Mouse (Mus musculus) layer of hippocampus, postnatal 14 days (tissue): ENCODE results near the gene Anapc2. TPM values are rescaled to one million over a fixed set of nuclear protein-coding genes. Genes with fewer than 3 reads are reported as not detected.
"Not testable (repeated sequence)": the region's sequence is repeated elsewhere in the genome, so short reads cannot be mapped to it uniquely, and the experiment has no call there.

Experiments used
- DNase-seq, 2 experiments: peaks; one replicate each; pipeline ENCODE4 v3.0.0; 2021 to 2022; ENCODE audit warnings: low spot score in 2 of 2, mixed read lengths in 1 of 2
- total RNA-seq, 2 experiments: library from RNA; stranded (reverse); gene quantifications; 2 replicates each; pipeline ENCODE4 v1.2.3; 2021

Gene Anapc2
- total RNA-seq, 2 experiments from 2014 or later, result 66.6 to 72.1 TPM

DNA sequence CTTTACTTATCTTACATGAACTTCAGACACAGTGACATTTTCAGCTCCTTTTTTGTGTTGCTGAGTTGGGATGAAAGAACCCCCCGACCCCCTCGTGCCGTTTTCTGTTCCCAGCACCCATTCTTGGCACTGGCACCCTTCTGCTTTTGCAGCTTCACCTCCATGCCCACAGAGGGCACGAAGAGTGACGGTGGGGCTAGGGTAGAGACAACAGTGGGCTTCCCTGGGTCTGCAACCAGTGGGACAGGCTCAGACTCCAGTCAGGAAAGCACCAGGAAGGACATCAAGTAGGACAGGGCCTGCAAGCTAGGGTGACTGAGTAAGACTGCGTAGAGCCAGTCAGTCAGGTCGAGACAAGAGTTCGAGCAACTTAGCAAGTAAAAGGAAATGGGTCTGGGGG is 32.0 kb upstream of the Anapc2 start:
- DNase-seq, result no peak

DNA sequence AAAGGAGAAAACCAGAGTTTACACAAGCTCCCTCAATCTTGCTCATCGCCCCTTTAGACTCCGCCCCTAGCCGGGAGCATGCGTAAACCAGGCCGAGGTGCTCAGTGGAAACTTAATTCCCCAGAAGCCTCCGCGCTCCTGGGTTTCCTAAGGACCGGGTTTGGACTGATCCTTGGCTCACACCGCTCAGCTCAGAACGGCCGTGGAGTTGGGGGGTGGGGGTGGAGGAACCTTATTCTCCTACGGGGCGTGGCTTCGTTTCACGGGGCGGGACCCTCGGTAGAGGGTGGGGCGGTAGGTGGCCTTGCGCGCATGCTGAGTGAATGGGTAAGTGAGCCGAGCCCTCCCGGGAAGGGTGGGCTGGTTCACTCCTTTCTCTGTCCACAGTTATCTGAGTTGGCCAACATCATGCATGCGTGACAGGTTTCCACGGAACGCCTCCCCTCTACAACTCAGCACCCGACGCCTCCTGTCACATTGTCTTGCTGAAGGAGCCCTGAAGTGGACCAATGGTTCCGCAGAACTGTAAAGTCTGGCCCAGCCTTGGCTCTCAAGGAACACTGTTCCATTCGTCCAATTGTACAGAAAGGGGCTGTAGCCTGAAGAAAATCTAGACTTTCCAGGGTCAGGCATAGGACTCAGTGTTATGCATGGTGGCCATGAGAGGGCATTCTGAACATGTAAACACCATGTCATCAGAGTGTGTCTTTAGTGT is 31.4 kb upstream of the Anapc2 start:
- peak; percentile 63 to 75 for DNase-seq

GRCm38 (mm10) chr2:25241438-25241775 is 30.9 kb upstream of the Anapc2 start:
- no peak for DNase-seq

- no peak for DNase-seq
Observed at GRCm38 (mm10) chr2:25242101-25242506, 30.2 kb upstream of the Anapc2 start, which contains the start of the genes Rnf208 and Cysrt1. TSS of gene Rnf208 (plus strand) at chr2:25242255. TSS of gene Cysrt1 (minus strand) at chr2:25242452.

GRCm38 (mm10) chr2:25243342-25243741 is 28.9 kb upstream of the Anapc2 start:
- no peak for DNase-seq

DNA sequence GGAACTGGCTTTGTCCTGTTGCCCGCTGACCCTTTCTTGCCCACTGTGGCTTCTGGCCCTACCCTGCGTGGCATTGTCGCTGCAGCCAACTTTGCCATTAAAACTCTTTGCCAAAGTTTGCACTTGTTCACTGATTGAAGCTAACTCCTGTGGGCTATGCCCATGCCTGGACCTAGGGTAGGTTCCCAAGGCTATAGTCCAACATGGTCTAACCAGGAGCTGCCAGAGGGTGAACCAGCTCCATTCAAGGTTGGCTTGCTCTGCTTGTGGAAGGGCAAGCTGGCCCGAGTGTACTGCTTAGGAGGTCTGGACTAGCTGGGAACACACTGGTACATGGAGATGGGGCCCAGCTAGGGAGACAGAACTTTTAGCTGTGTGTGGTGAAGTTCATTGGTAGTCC is 28.1 kb upstream of the Anapc2 start:
- no peak for DNase-seq

- DNase-seq, result no peak
Observed at GRCm38 (mm10) chr2:25246183-25247072, 25.9 kb upstream of the Anapc2 start, which contains the start of gene AL732309.1. TSS of gene AL732309.1 (minus strand) at chr2:25246863.

- DNase-seq, result no peak
Observed at GRCm38 (mm10) chr2:25252331-25252730, 19.9 kb upstream of the Anapc2 start.

DNA sequence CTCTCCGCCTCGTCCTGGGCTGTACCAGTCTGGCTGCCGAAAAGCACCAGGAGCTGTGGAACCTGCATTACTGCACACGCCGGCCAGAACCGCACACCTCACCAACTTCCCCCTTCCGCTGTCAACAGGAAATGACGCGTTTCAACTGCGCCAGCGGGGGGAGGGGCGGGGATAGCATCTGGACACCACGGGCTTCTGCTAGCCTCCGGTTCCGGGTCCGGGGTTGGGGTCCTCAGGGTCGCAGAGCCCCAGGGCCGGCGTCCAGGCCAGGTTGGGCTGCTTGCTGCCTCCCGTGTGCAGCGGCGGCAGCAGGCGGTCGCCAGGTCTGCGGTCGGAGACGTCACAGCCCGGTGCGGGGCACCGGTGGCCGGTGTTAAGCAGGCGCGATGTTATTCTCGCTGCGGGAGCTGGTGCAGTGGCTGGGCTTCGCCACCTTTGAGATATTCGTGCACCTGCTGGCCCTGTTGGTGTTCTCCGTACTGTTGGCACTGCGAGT is 16.9 kb upstream of the Anapc2 start, which contains the start of gene Tmem203:
Tmem203 (plus strand) TSS at position 156 of the 496 bp plus-strand sequence.
- DNase-seq, result peak; percentile 80 to 87

- DNase-seq, result peak in 1 of 2 experiments; percentile 43
Observed at GRCm38 (mm10) chr2:25256443-25257109, 15.7 kb upstream of the Anapc2 start.

GRCm38 (mm10) chr2:25257250-25257649 is 15.0 kb upstream of the Anapc2 start:
- DNase-seq, result not testable (repeated sequence)

DNA sequence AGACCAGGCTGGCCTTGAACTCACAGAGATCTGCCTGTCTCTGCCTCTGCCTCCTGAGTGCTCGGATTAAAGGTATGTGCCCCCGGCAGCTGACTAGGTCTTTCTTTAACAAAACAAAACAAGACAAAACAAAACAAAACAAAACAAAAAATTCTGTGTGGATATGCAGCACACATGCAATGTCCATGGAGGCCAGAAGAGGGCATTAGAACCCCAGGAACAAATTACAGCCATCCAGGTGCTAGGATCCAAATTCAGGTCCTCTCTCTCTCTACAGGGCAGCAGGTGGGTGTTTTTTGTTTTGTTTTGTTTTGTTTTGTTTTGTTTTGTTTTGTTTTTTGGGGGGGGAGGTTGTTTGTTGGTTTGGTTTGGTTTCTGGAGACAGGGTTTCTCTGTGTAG is 13.4 kb upstream of the Anapc2 start:
- DNase-seq, result no peak

DNA sequence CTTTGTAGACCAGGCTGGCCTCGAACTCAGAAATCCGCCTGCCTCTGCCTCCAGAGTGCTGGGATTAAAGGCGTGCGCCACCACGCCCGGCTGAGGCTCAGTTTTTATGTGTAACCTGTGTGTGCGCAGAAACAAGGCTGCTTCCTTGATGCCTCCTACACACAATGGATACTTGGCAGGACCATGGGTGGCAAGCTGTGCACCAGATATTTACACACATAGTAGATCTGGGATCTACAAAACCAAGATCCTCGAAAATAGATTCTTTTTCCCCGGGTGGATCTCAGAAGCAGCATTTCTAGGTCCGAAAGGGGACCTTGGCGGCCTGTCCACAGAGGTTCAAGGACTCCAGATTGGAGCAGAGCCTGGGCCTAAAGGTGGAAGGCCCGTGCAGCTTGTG is 10.4 kb upstream of the Anapc2 start:
- DNase-seq, result peak in 1 of 2 experiments; percentile 53

DNA sequence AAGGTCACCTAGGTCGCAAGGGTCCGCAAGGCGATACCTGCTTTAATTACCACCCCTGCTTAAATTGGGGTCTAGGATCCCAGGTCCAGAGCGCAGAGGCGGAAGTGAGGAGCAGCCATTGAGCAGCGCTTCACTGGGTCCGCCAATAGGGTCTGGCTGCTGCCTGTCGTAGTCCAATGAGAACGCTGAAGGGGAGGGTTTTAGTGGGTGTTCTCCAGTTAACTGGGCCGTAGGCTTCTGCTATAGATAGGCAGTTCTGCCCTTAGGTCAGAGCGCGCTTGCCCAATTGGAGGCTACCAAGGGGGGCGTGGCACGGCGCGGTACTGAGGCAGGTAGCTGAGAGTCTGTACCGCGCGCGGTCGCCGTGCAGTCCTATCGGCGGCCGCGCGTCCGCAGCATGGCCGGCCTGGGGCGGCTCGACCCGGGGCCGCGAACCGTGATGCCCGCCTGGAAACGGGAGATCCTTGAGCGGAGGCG is 9.9 kb upstream of the Anapc2 start, which contains the start of gene Tprn:
Tprn (plus strand) TSS at position 328 of the 477 bp plus-strand sequence.
- DNase-seq, result peak; percentile 86 to 97

DNA sequence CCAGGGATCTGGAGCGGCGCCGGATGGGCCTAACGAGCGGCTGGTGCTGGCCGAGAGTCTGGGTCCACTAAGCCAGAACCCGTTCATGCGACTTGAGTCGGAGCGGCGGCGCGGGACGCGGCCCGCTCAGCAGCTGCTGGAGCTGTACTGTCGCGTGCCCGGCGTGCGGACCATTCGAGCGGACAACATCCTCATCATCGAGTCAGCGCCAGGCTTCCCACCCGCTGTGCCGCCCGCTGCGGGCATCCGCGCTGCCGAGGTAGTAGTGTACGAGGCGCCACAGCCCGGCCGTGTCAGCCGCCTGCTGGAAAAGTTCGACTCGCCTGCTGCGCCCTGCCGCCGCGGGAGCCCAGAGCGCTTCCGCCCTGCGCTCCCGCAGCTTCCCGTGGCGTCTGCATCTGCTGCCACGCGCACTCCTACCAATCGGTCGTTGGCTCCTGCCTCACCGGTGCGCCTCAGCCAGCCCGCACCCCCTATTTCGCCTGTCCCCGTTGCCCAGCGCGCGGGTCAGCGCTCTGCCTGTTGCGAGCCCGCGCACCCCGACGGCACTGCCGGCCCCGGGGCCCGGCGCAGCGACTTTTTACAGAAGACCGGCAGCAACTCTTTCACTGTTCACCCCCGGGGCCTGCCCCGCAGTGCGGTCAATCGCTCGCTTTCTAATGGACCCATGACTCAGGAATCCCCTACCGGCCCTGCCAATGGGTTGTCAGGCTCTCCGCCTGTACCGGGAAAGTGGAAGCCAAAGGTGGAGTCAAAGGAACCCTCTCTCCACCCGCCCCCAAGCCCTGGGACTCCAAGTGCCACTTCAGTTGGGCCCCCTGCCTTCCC is 9.3 kb upstream of the Anapc2 start:
- DNase-seq, result no peak

DNA sequence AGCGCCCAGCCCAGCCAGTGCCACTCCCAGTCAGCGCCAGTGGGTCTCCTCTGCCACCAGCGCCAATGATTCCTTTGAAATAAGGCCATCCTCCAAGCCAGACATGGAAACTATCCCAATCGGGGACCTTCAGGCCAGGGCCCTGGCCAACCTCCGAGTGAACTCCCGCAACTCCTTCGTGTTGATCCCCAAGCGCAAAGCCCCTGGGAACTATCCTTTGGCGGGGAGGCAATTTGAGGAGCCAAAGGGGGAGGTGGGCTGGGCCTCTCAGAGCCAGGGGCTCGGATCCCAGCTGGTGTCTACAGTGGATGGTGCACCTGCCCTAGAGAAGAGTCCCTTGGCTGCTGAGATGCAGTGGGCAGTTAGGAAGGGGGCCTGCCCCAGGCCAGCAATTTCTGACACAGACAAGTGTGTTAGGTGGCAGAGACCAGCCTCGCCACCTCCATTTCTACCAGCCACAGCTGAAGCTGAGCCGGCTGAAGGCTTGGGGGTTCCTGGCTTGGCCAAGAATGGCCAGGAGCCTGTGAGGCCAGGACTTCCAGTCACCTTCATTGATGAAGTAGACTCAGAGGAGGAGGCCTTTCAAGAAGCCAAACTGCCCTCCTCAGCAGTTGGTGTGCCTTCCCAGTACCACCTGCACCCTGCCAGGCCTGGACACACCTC is 8.5 kb upstream of the Anapc2 start:
- no peak for DNase-seq

DNA sequence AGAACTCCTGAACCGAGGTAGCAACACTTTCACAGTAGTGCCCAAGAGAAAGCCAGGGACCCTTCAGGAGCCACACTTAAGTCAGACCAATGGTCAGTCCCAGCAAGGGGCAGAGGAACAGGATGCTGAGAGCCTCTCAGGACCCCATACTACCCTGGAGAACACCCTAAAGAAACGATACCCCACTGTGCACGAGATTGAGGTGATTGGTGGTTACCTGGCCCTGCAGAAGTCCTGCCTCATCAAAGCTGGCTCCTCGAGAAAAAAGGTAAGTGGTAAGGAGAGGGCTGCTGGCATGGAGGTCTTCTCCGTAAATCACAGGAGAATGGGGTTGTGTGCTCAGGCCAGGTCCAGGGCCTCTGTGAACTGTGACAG is 8.0 kb upstream of the Anapc2 start:
- DNase-seq, result no peak

DNA sequence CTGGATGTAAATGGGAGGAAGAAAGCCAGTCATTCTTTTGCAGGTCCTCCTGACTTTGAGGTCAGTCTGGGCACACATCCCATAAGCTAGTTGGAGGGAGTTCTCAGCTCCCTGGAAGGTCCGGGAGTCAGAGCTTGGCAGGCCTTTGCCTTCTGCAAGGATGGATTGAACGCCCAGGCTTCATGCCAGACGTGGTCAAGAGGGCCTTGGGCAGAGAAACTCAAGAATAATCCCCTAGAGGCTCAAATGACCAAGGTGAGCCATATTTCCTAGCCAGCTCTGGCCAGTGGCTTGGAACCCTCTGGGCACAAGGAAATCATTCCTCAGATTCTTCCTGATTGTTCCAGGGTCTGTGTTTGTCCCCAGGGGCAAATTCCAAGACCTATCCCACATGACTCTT is 7.4 kb upstream of the Anapc2 start:
- no peak for DNase-seq

- peak in 1 of 2 experiments; percentile 52 for DNase-seq
Observed at GRCm38 (mm10) chr2:25265897-25266656, 6.2 kb upstream of the Anapc2 start.
